Mouse (Mus musculus) ES-Bruce4 (cell line): ENCODE results near the gene Wscd2. TPM values are rescaled to one million over a fixed set of nuclear protein-coding genes. Genes with fewer than 3 reads are reported as not detected.

Experiments
- H3K27ac ChIP-seq: 2 replicates; pipeline ENCODE4 v1.5.1; 2012; ENCODE audit warnings: low read length, inconsistent platforms; ENCODE audit not compliant: insufficient read depth
- H3K27me3 ChIP-seq: 2 replicates; pipeline ENCODE4 v1.6.1; 2012; ENCODE audit warnings: mild to moderate bottlenecking, low read length, inconsistent platforms; ENCODE audit not compliant: control insufficient read depth, poor library complexity, insufficient read depth, severe bottlenecking
- H3K36me3 ChIP-seq: 2 replicates; pipeline ENCODE4 v1.6.1; 2012; ENCODE audit warnings: inconsistent platforms, mild to moderate bottlenecking, low read length, moderate library complexity; ENCODE audit not compliant: control insufficient read depth, poor library complexity, insufficient read depth, severe bottlenecking
- H3K4me1 ChIP-seq: one replicate; pipeline ENCODE4 v1.8.1; 2011; ENCODE audit warnings: low read length; ENCODE audit not compliant: control insufficient read depth, insufficient read depth
- H3K4me3 ChIP-seq: 2 replicates; pipeline ENCODE4 v1.5.1; 2011; ENCODE audit warnings: low read depth, mild to moderate bottlenecking, low read length
- H3K9ac ChIP-seq: 2 replicates; pipeline ENCODE4 v1.6.1; 2012; ENCODE audit warnings: low read depth, mild to moderate bottlenecking, inconsistent platforms; ENCODE audit not compliant: poor library complexity, severe bottlenecking
- H3K9me3 ChIP-seq: replicated peaks from 2 replicates; pipeline ENCODE4 v1.6.1; 2012; ENCODE audit warnings: mild to moderate bottlenecking, low read length, inconsistent platforms; ENCODE audit not compliant: control insufficient read depth, poor library complexity, insufficient read depth, severe bottlenecking
- CTCF ChIP-seq: IDR thresholded peaks from one replicate; pipeline ENCODE4 v1.8.1; 2011; ENCODE audit warnings: low read depth, low read length
- EP300 ChIP-seq: IDR thresholded peaks from 2 replicates; pipeline ENCODE4 v1.6.1; 2011; ENCODE audit warnings: low read depth, low read length; ENCODE audit not compliant: insufficient read depth
- POLR2A ChIP-seq: IDR thresholded peaks from one replicate; pipeline ENCODE4 v1.8.1; 2011; ENCODE audit warnings: low read length; ENCODE audit not compliant: insufficient read depth
- polyA plus RNA-seq: library from polyadenylated mRNA; stranded (reverse); fragments of >200 nt; gene quantifications from 2 replicates; pipeline ENCODE4 v1.2.4, GENCODE M21; 2011; ENCODE audit warnings: low read depth; ENCODE audit not compliant: missing spikeins, insufficient read depth, insufficient read length

Gene Wscd2
- polyA plus RNA-seq, 1 experiment: 2.3 TPM

GRCm38 (mm10) chr5:113516873-113517336, 26.8 kb downstream of the Wscd2 start:
- no peak overlapping the region for H3K9ac ChIP-seq
- H3K9me3 ChIP-seq: no peaks in the 10 kb centered on the region
- peaks cover 4% of the 10 kb centered on the region for H3K4me1 ChIP-seq
- no peaks in the 10 kb centered on the region for H3K27me3 ChIP-seq
- no peak for TF ChIP-seq CTCF
- TF ChIP-seq EP300: no peak
- TF ChIP-seq POLR2A: no peak
- H3K27ac ChIP-seq: no peak overlapping the region
- H3K36me3 ChIP-seq: no peaks in the 10 kb centered on the region
- no peak overlapping the region for H3K4me3 ChIP-seq

GRCm38 (mm10) chr5:113517387-113517786, 27.3 kb downstream of the Wscd2 start:
- Histone ChIP-seq H3K36me3 (no peaks in the 10 kb centered on the region), H3K9ac (no peak overlapping the region), H3K27ac (no peak overlapping the region), H3K27me3 (no peaks in the 10 kb centered on the region), H3K4me3 (no peak overlapping the region), H3K4me1 (peaks cover 4% of the 10 kb centered on the region), H3K9me3 (no peaks in the 10 kb centered on the region)
- TF ChIP-seq POLR2A (no peak), CTCF (no peak), EP300 (no peak)

GRCm38 (mm10) chr5:113521037-113521436, 30.9 kb downstream of the Wscd2 start:
- no peaks in the 10 kb centered on the region for H3K36me3 ChIP-seq
- no peaks in the 10 kb centered on the region for H3K9me3 ChIP-seq
- no peak overlapping the region for H3K4me3 ChIP-seq
- no peaks in the 10 kb centered on the region for H3K27me3 ChIP-seq
- no peak overlapping the region for H3K27ac ChIP-seq
- TF ChIP-seq POLR2A (no peak), EP300 (no peak), CTCF (no peak)
- H3K9ac ChIP-seq: no peak overlapping the region
- peaks cover 2% of the 10 kb centered on the region for H3K4me1 ChIP-seq

- no peak overlapping the region for H3K4me3 ChIP-seq
- TF ChIP-seq POLR2A (no peak), CTCF (no peak), EP300 (no peak)
- H3K27me3 ChIP-seq: no peaks in the 10 kb centered on the region
- no peaks in the 10 kb centered on the region for H3K9me3 ChIP-seq
- H3K9ac ChIP-seq: no peak overlapping the region
- no peaks in the 10 kb centered on the region for H3K36me3 ChIP-seq
- peaks cover 12% of the 10 kb centered on the region for H3K4me1 ChIP-seq
- H3K27ac ChIP-seq: no peak overlapping the region
Observed at GRCm38 (mm10) chr5:113538826-113539225, 48.7 kb downstream of the Wscd2 start.

GRCm38 (mm10) chr5:113539438-113539837, 49.3 kb downstream of the Wscd2 start:
- Histone ChIP-seq H3K36me3 (no peaks in the 10 kb centered on the region), H3K9ac (no peak overlapping the region), H3K27me3 (no peaks in the 10 kb centered on the region), H3K4me1 (peaks cover 12% of the 10 kb centered on the region), H3K4me3 (no peak overlapping the region), H3K27ac (no peak overlapping the region), H3K9me3 (no peaks in the 10 kb centered on the region)
- TF ChIP-seq EP300 (no peak), POLR2A (no peak), CTCF (no peak)

GRCm38 (mm10) chr5:113539858-113540257, 49.7 kb downstream of the Wscd2 start:
- Histone ChIP-seq H3K4me3 (no peak overlapping the region), H3K36me3 (no peaks in the 10 kb centered on the region), H3K27me3 (no peaks in the 10 kb centered on the region), H3K4me1 (peaks cover 12% of the 10 kb centered on the region), H3K9me3 (no peaks in the 10 kb centered on the region), H3K9ac (no peak overlapping the region), H3K27ac (no peak overlapping the region)
- TF ChIP-seq EP300 (no peak), CTCF (no peak), POLR2A (no peak)

GRCm38 (mm10) chr5:113541196-113541595, 51.1 kb downstream of the Wscd2 start:
- TF ChIP-seq POLR2A: no peak
- peak; percentile 90 for TF ChIP-seq EP300
- no peak for TF ChIP-seq CTCF
- Histone ChIP-seq H3K36me3 (no peaks in the 10 kb centered on the region), H3K9ac (no peak overlapping the region), H3K4me1 (peaks cover 12% of the 10 kb centered on the region), H3K27ac (no peak overlapping the region), H3K27me3 (no peaks in the 10 kb centered on the region), H3K9me3 (no peaks in the 10 kb centered on the region), H3K4me3 (no peak overlapping the region)
